Mouse (Mus musculus): ENCODE measurements at regions not wholly inside any gene's neighbourhood (a gene's known extent, or its start where the extent isn't known, plus 50 kb on each side); places are given as distances from the start of the nearest gene placed in this dataset.

DNA sequence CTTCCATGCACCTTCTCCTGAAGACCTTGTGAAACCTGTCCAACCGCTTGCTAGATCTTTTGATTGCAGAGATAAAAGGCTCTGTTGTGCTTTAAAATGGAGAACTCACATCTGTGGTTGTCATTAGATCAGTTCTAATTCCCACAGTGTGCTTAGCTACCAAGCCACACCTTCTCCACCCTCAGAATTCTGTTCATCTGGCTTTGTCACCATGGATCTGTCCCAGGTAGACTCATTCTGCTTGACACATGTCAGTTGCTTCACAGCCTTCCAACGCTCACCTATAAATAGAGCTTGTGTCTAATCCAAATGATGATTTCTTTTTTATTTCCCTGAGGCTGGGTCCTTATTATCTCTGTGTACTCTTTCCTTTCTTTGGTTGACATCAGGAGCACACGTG, 325.7 kb upstream of the Emcn start:
- Histone ChIP-seq H3K27ac (replicated peaks; ENCODE audit: insufficient read depth, low read depth, low read length) (no peak overlapping the region), H3K9ac (ENCODE audit: low read depth, low read length) (no peak overlapping the region), H3K4me3 (ENCODE audit: insufficient read depth, low read depth, low read length) (no peak overlapping the region), H3K36me3 (ENCODE audit: control insufficient read depth, insufficient read depth, low read length) (no peaks in the 10 kb centered on the region), H3K79me2 (ENCODE audit: control insufficient read depth, insufficient read depth, low read length) (no peaks in the 10 kb centered on the region), H3K4me1 (ENCODE audit: control insufficient read depth, insufficient read depth, low read length) (no peaks in the 10 kb centered on the region), H3K27me3 (ENCODE audit: control insufficient read depth, insufficient read depth, low read length) (no peaks in the 10 kb centered on the region)
- no peak for DNase-seq (ENCODE audit: extremely low read depth, low read depth, low spot score)
- 82% methylated on average over 3 of the region's 3 CpGs for WGBS
- no peak for TF ChIP-seq CTCF (IDR thresholded peaks at IDR 0.05; ENCODE audit: low read depth, low read length)

DNA sequence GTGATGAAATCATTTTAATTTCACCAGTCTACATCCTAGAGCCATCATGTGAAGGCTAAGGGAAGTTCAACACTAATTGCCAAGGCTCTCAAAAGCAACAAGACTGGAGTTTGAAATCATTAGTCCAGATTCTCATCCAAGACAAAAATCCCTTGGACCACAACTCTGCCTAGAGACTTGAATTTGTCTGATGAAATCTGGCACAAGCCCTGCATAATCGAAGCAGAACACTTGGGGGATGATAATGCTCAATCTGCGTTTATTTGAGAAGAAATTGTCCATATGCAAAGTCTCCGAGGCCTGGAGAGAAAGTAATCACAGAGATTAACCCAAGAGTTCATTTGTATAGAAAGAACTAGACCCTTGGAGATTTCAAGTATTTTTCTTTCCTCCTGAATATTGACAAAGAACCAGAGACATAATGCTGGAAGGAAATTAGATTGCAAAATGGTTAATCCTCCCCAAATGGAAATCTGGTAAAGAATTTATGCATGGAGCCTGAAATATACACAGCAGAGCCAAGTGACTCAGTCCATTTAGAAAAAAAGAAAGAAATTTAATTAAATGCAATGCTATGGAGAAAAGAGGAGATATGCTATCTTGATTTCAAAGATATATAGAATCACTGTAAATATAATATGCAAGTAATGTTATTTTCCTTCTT, 320.8 kb upstream of the Emcn start:
- DNase-seq (ENCODE audit: extremely low read depth, low read depth, low spot score), result no peak
- Histone ChIP-seq H3K9ac (ENCODE audit: low read depth, low read length) (no peak overlapping the region), H3K36me3 (ENCODE audit: control insufficient read depth, insufficient read depth, low read length) (no peaks in the 10 kb centered on the region), H3K79me2 (ENCODE audit: control insufficient read depth, insufficient read depth, low read length) (no peaks in the 10 kb centered on the region), H3K27me3 (ENCODE audit: control insufficient read depth, insufficient read depth, low read length) (no peaks in the 10 kb centered on the region), H3K27ac (replicated peaks; ENCODE audit: insufficient read depth, low read depth, low read length) (no peak overlapping the region), H3K4me3 (ENCODE audit: insufficient read depth, low read depth, low read length) (no peak overlapping the region), H3K4me1 (ENCODE audit: control insufficient read depth, insufficient read depth, low read length) (no peaks in the 10 kb centered on the region)
- WGBS, result 71% methylated on average over 3 of the region's 3 CpGs
- TF ChIP-seq POLR2A (IDR thresholded peaks at IDR 0.05; ENCODE audit: extremely low read depth, insufficient read depth, low read length) (no peak), CTCF (IDR thresholded peaks at IDR 0.05; ENCODE audit: low read depth, low read length) (no peak)

DNA sequence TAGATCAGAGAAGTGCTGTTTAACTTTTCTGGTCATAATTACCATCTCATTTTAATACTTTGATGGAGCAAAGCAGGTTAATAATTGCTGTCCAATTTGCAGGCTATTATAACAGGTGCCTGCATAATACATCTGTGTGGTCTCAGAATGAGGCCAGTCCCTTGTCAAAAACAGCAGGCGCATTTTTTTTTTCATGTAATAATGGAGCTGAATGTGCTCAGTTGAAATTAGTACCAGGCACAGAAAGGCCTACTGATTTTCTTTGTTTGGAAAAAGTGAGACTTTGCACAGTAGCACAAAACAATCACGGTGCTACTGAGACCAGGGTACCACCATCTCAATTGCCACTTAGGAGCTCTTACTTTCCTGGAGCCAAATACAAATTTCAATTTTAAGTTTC, 311.3 kb upstream of the Emcn start:
- Histone ChIP-seq H3K9ac (ENCODE audit: low read depth, low read length) (no peak overlapping the region), H3K4me3 (ENCODE audit: insufficient read depth, low read depth, low read length) (no peak overlapping the region), H3K27me3 (ENCODE audit: control insufficient read depth, insufficient read depth, low read length) (no peaks in the 10 kb centered on the region), H3K36me3 (ENCODE audit: control insufficient read depth, insufficient read depth, low read length) (no peaks in the 10 kb centered on the region), H3K79me2 (ENCODE audit: control insufficient read depth, insufficient read depth, low read length) (no peaks in the 10 kb centered on the region), H3K27ac (replicated peaks; ENCODE audit: insufficient read depth, low read depth, low read length) (no peak overlapping the region), H3K4me1 (ENCODE audit: control insufficient read depth, insufficient read depth, low read length) (no peaks in the 10 kb centered on the region)
- DNase-seq (ENCODE audit: extremely low read depth, low read depth, low spot score), result no peak
- 92% methylated on average over 2 of the region's 2 CpGs for WGBS
- TF ChIP-seq CTCF (IDR thresholded peaks at IDR 0.05; ENCODE audit: low read depth, low read length) (no peak), POLR2A (IDR thresholded peaks at IDR 0.05; ENCODE audit: extremely low read depth, insufficient read depth, low read length) (no peak)

DNA sequence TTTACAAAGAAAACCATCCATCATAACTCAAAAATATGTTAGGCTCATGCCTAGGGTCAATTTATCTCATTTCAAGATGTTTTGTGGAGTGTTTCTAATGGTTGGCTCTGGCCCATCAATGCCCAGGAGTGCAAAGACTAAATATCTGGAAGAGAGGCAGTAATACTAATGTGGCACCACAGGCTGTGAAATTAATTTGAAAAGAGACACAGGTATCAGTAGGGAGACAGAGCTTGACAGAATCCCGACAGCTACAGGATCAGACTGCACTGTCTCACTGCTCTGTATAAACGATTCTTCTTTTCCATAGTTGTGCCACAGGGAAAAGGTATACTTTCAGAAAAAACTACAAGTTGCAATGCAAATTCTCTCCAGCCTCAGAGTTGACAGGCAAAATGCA, 308.1 kb upstream of the Emcn start:
- Histone ChIP-seq H3K9ac (ENCODE audit: low read depth, low read length) (no peak overlapping the region), H3K27me3 (ENCODE audit: control insufficient read depth, insufficient read depth, low read length) (no peaks in the 10 kb centered on the region), H3K79me2 (ENCODE audit: control insufficient read depth, insufficient read depth, low read length) (no peaks in the 10 kb centered on the region), H3K27ac (replicated peaks; ENCODE audit: insufficient read depth, low read depth, low read length) (no peak overlapping the region), H3K4me1 (ENCODE audit: control insufficient read depth, insufficient read depth, low read length) (no peaks in the 10 kb centered on the region), H3K4me3 (ENCODE audit: insufficient read depth, low read depth, low read length) (no peak overlapping the region), H3K36me3 (ENCODE audit: control insufficient read depth, insufficient read depth, low read length) (no peaks in the 10 kb centered on the region)
- TF ChIP-seq POLR2A (IDR thresholded peaks at IDR 0.05; ENCODE audit: extremely low read depth, insufficient read depth, low read length) (no peak), CTCF (IDR thresholded peaks at IDR 0.05; ENCODE audit: low read depth, low read length) (no peak)
- WGBS, result 90% methylated on average over 2 of the region's 2 CpGs
- DNase-seq (ENCODE audit: extremely low read depth, low read depth, low spot score), result no peak

DNA sequence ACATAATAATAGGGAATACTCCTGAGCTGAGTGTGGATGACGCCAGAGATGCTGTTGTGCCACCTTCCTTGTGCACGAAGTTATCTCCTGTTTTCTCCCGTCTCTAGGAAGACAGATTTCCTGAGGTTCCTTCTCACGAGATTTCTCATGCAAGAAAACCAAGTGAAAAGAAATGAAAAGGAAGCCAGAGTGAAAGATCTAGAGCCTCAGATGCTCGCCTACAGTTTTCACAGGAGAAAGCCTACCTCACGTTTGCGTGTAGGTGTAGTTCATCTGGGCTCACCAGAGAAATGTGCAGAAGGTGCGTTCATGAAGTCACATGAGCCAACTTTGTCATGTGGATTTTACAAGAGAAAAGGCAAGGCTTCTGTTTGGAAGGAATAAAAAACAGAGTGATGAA, 301.2 kb upstream of the Emcn start:
- TF ChIP-seq POLR2A (IDR thresholded peaks at IDR 0.05; ENCODE audit: extremely low read depth, insufficient read depth, low read length) (no peak), CTCF (IDR thresholded peaks at IDR 0.05; ENCODE audit: low read depth, low read length) (no peak)
- H3K4me3 ChIP-seq (ENCODE audit: insufficient read depth, low read depth, low read length), result no peak overlapping the region
- no peak for DNase-seq (ENCODE audit: extremely low read depth, low read depth, low spot score)
- H3K27ac ChIP-seq (replicated peaks; ENCODE audit: insufficient read depth, low read depth, low read length), result no peak overlapping the region
- H3K4me1 ChIP-seq (ENCODE audit: control insufficient read depth, insufficient read depth, low read length), result no peaks in the 10 kb centered on the region
- no peaks in the 10 kb centered on the region for H3K27me3 ChIP-seq (ENCODE audit: control insufficient read depth, insufficient read depth, low read length)
- no peak overlapping the region for H3K9ac ChIP-seq (ENCODE audit: low read depth, low read length)
- H3K79me2 ChIP-seq (ENCODE audit: control insufficient read depth, insufficient read depth, low read length), result no peaks in the 10 kb centered on the region
- WGBS, result 77% methylated on average over 8 of the region's 8 CpGs
- H3K36me3 ChIP-seq (ENCODE audit: control insufficient read depth, insufficient read depth, low read length), result no peaks in the 10 kb centered on the region

DNA sequence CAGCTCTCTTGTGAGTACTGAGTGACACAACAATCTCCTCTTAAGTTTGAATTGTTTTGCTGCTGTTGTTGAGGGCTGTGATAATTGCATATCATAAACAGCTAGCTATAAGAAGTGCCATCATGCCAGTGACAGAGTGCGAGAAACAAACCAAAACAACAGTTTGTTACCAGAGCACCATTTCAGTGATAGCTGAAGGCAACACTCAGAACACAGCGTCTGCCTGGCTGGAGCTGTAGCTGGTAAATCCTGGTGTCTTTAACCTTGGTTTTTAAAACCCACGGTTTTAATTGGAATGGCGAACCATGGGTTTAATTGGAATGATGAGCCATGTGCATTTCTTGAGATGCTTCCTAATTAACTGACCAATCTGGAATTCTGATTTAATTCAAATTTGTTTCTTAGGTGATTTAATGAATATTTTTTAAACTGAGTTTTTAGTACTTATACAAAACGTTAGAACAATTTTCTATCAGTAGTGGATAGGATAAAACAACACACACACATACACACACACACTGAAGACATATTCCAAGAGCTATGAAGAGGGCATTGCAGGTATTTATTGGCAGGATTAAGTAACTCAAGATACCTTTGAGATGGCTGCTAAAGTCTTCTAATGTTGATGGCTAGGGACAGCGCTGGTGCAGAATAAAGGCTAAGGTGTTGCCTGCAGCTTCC, 284.2 kb upstream of the Emcn start:
- WGBS, result 89% methylated on average over 6 of the region's 6 CpGs
- DNase-seq (ENCODE audit: extremely low read depth, low read depth, low spot score), result no peak
- TF ChIP-seq POLR2A (IDR thresholded peaks at IDR 0.05; ENCODE audit: extremely low read depth, insufficient read depth, low read length) (no peak), CTCF (IDR thresholded peaks at IDR 0.05; ENCODE audit: low read depth, low read length) (no peak)
- no peaks in the 10 kb centered on the region for H3K4me1 ChIP-seq (ENCODE audit: control insufficient read depth, insufficient read depth, low read length)
- no peak overlapping the region for H3K4me3 ChIP-seq (ENCODE audit: insufficient read depth, low read depth, low read length)
- H3K27me3 ChIP-seq (ENCODE audit: control insufficient read depth, insufficient read depth, low read length), result no peaks in the 10 kb centered on the region
- no peak overlapping the region for H3K27ac ChIP-seq (replicated peaks; ENCODE audit: insufficient read depth, low read depth, low read length)
- H3K79me2 ChIP-seq (ENCODE audit: control insufficient read depth, insufficient read depth, low read length), result no peaks in the 10 kb centered on the region
- no peak overlapping the region for H3K9ac ChIP-seq (ENCODE audit: low read depth, low read length)
- no peaks in the 10 kb centered on the region for H3K36me3 ChIP-seq (ENCODE audit: control insufficient read depth, insufficient read depth, low read length)
